Mouse (Mus musculus) thymus, adult 18-20 months (tissue): ENCODE results near the gene Nkd1.

ENCODE experiments used
- DNase-seq, 2 experiments: peaks; one replicate each; pipeline ENCODE4 v3.0.0; 2022; ENCODE audit warnings: mixed read lengths in 2 of 2

The Nkd1 gene

GRCm38 (mm10) chr8:88577666-88578065 lies 56.5 kb downstream of the Nkd1 start:
- no peak for DNase-seq

GRCm38 (mm10) chr8:88578413-88579175 lies 57.4 kb downstream of the Nkd1 start:
- no peak for DNase-seq

GRCm38 (mm10) chr8:88579246-88579645 lies 58.1 kb downstream of the Nkd1 start:
- no peak for DNase-seq

- DNase-seq, result no peak
Observed at GRCm38 (mm10) chr8:88579668-88580330, 58.6 kb downstream of the Nkd1 start.

GRCm38 (mm10) chr8:88580785-88581184 lies 59.6 kb downstream of the Nkd1 start:
- no peak for DNase-seq

- DNase-seq, result no peak
Observed at GRCm38 (mm10) chr8:88583863-88584262, 62.7 kb downstream of the Nkd1 start.

- DNase-seq, result no peak
Observed at GRCm38 (mm10) chr8:88588205-88588889, 67.2 kb downstream of the Nkd1 start.

GRCm38 (mm10) chr8:88590226-88590625 lies 69.1 kb downstream of the Nkd1 start:
- DNase-seq, result no peak

- no peak for DNase-seq
Observed at GRCm38 (mm10) chr8:88593947-88594346, 72.8 kb downstream of the Nkd1 start.

- no peak for DNase-seq
Observed at GRCm38 (mm10) chr8:88596042-88596441, 74.9 kb downstream of the Nkd1 start.

- no peak for DNase-seq
Observed at GRCm38 (mm10) chr8:88598578-88598977, 77.4 kb downstream of the Nkd1 start.

GRCm38 (mm10) chr8:88599491-88599890 lies 78.3 kb downstream of the Nkd1 start:
- no peak for DNase-seq

GRCm38 (mm10) chr8:88603446-88603989 lies 82.4 kb downstream of the Nkd1 start:
- DNase-seq, result no peak

GRCm38 (mm10) chr8:88604065-88605038 lies 83.2 kb downstream of the Nkd1 start:
- DNase-seq, result peak; percentile 43 to 62

GRCm38 (mm10) chr8:88605361-88606040 lies 84.3 kb downstream of the Nkd1 start:
- DNase-seq, result no peak

- no peak for DNase-seq
Observed at GRCm38 (mm10) chr8:88609036-88609435, 87.9 kb downstream of the Nkd1 start.

GRCm38 (mm10) chr8:88610271-88610670 lies 89.1 kb downstream of the Nkd1 start:
- DNase-seq, result no peak

GRCm38 (mm10) chr8:88614981-88615380 lies 93.8 kb downstream of the Nkd1 start:
- DNase-seq, result no peak

- no peak for DNase-seq
Observed at GRCm38 (mm10) chr8:88618612-88619011, 97.5 kb downstream of the Nkd1 start.

- DNase-seq, result no peak
Observed at GRCm38 (mm10) chr8:88619513-88619912, 98.4 kb downstream of the Nkd1 start.

- DNase-seq, result no peak
Observed at GRCm38 (mm10) chr8:88620931-88621330, 99.8 kb downstream of the Nkd1 start.

GRCm38 (mm10) chr8:88621408-88621807 lies 100.3 kb downstream of the Nkd1 start:
- no peak for DNase-seq
